Mouse (Mus musculus): ENCODE results near the gene Plaa.

Gene Plaa

GRCm38 (mm10) chr4:94554955-94555494 lies 48.0 kb downstream of the Plaa start:
- no peak for DNase-seq (ENCODE audit: low read depth)

- DNase-seq (ENCODE audit: low read depth) = no peak
These were observed 58.7 kb downstream of the Plaa start for GRCm38 (mm10) chr4:94544321-94544720.

GRCm38 (mm10) chr4:94543041-94543440 lies 60.0 kb downstream of the Plaa start:
- DNase-seq (ENCODE audit: low read depth) = no peak

DNA sequence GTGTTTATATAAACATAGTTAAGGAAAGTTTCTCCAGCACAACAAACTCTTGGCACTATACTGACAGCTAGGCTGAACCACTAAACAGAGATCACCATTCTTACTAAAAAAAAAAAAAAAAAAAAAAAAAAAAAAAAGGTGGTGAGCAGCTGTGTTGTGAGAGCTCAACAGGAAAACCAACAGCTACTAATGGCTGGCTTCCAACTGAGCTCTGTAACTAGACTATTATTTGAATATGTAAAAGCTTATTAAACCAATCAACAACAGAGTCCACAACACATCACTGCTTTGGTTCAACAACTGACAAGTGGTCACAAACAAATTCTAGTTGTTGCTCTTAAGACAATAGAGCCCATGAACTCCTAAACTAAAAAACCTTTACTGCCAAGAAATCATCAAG lies 69.8 kb downstream of the Plaa start:
- no peak for DNase-seq (ENCODE audit: low read depth)

DNA sequence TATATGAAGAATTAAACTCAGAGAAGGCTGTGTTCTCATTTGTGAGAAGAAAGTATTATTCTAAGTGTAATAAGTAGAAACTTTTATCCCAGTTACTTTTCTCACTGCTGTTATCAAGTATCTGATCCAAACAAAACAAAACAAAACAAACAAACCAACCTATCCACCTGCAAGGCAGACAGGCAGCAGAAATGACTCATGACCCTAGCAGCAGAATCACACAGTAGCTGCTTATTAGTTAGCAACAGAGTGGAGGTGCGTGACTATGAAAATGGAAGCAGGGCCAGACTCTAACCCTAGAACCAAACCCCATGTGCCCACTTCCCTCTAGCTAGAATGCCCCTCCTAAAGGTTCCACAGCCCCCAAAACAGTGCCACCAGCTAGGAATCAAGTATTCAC lies 73.6 kb downstream of the Plaa start:
- DNase-seq (ENCODE audit: low read depth) = no peak

DNA sequence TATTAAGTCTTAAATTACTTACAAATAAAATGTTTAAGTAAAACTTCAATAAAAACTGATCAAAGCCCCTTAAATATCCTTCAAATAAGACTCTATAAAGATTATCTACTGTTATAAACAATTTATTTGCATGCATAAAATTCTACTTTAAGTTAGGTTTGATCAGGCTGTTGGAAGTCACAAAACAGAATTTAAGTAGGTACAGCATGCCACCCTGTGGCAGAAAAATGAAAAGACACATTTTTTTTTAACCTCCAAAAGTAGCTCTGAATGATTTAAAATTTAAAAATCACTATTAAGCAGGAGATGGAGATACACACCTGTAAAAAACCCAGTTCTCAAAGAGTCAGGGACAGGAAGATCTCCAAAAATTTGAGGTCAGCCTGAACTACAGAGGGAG lies 79.7 kb downstream of the Plaa start:
- no peak for DNase-seq (ENCODE audit: low read depth)

GRCm38 (mm10) chr4:94517631-94518030 lies 85.4 kb downstream of the Plaa start:
- no peak for DNase-seq (ENCODE audit: low read depth)

Measured in fibroblast of lung, adult 2 months (primary cell).